Mouse (Mus musculus): ENCODE measurements around the gene Col18a1. TPM values are rescaled to one million over a fixed set of nuclear protein-coding genes. Genes with fewer than 3 reads are reported as not detected.

Gene Col18a1
- polyA plus RNA-seq, 1 experiment = 38.1 TPM

- H3K4me3 ChIP-seq (replicated peaks; ENCODE audit: extremely low read depth, low read depth, low read length) = no peak overlapping the region
- TF ChIP-seq CTCF (IDR thresholded peaks at IDR 0.05; ENCODE audit: insufficient read depth, low read length) (no peak), POLR2A (IDR thresholded peaks at IDR 0.05; ENCODE audit: borderline replicate concordance, extremely low read depth, low read depth, low read length) (no peak)
- H3K4me1 ChIP-seq (ENCODE audit: control insufficient read depth, insufficient read depth, low read length) = no peaks in the 10 kb centered on the region
- WGBS = 31% methylated on average over 1 of the region's 1 CpGs
- no peak for DNase-seq
These were observed 81.8 kb downstream of the Col18a1 start for GRCm38 (mm10) chr10:77084568-77084967.

GRCm38 (mm10) chr10:77082921-77083320 lies 83.4 kb downstream of the Col18a1 start:
- WGBS = 47% methylated on average over 5 of the region's 5 CpGs
- no peak for TF ChIP-seq CTCF (IDR thresholded peaks at IDR 0.05; ENCODE audit: insufficient read depth, low read length)
- Histone ChIP-seq H3K4me1 (ENCODE audit: control insufficient read depth, insufficient read depth, low read length) (no peaks in the 10 kb centered on the region), H3K4me3 (replicated peaks; ENCODE audit: extremely low read depth, low read depth, low read length) (no peak overlapping the region)
- no peak for DNase-seq

GRCm38 (mm10) chr10:77082453-77082852 lies 83.9 kb downstream of the Col18a1 start:
- H3K4me1 ChIP-seq (ENCODE audit: control insufficient read depth, insufficient read depth, low read length) = no peaks in the 10 kb centered on the region
- peak; percentile 68 for DNase-seq
- no peak overlapping the region for H3K4me3 ChIP-seq (replicated peaks; ENCODE audit: extremely low read depth, low read depth, low read length)
- WGBS = 13% methylated on average over 3 of the region's 3 CpGs
- TF ChIP-seq POLR2A (IDR thresholded peaks at IDR 0.05; ENCODE audit: borderline replicate concordance, extremely low read depth, low read depth, low read length) (no peak), CTCF (IDR thresholded peaks at IDR 0.05; ENCODE audit: insufficient read depth, low read length) (peak; percentile 99)

- WGBS = 80% methylated on average over 8 of the region's 8 CpGs
- no peak for DNase-seq
- H3K4me1 ChIP-seq (ENCODE audit: control insufficient read depth, insufficient read depth, low read length) = no peaks in the 10 kb centered on the region
- H3K4me3 ChIP-seq (replicated peaks; ENCODE audit: extremely low read depth, low read depth, low read length) = no peak overlapping the region
- TF ChIP-seq CTCF (IDR thresholded peaks at IDR 0.05; ENCODE audit: insufficient read depth, low read length) = no peak
- no peak for TF ChIP-seq POLR2A (IDR thresholded peaks at IDR 0.05; ENCODE audit: borderline replicate concordance, extremely low read depth, low read depth, low read length)
These were observed 87.4 kb downstream of the Col18a1 start for GRCm38 (mm10) chr10:77078961-77079360.

GRCm38 (mm10) chr10:77078456-77078855 lies 87.9 kb downstream of the Col18a1 start:
- 94% methylated on average over 4 of the region's 4 CpGs for WGBS
- no peak for DNase-seq
- Histone ChIP-seq H3K4me3 (replicated peaks; ENCODE audit: extremely low read depth, low read depth, low read length) (no peak overlapping the region), H3K4me1 (ENCODE audit: control insufficient read depth, insufficient read depth, low read length) (no peaks in the 10 kb centered on the region)
- TF ChIP-seq CTCF (IDR thresholded peaks at IDR 0.05; ENCODE audit: insufficient read depth, low read length) (no peak), POLR2A (IDR thresholded peaks at IDR 0.05; ENCODE audit: borderline replicate concordance, extremely low read depth, low read depth, low read length) (no peak)

GRCm38 (mm10) chr10:77074276-77074974 lies 91.9 kb downstream of the Col18a1 start:
- no peak for DNase-seq
- WGBS = 73% methylated on average over 4 of the region's 4 CpGs
- no peak for TF ChIP-seq POLR2A (IDR thresholded peaks at IDR 0.05; ENCODE audit: borderline replicate concordance, extremely low read depth, low read depth, low read length)
- no peak for TF ChIP-seq CTCF (IDR thresholded peaks at IDR 0.05; ENCODE audit: insufficient read depth, low read length)
- no peaks in the 10 kb centered on the region for H3K4me1 ChIP-seq (ENCODE audit: control insufficient read depth, insufficient read depth, low read length)
- H3K4me3 ChIP-seq (replicated peaks; ENCODE audit: extremely low read depth, low read depth, low read length) = no peak overlapping the region

GRCm38 (mm10) chr10:77070072-77070471 lies 96.3 kb downstream of the Col18a1 start:
- Histone ChIP-seq H3K4me1 (ENCODE audit: control insufficient read depth, insufficient read depth, low read length) (no peaks in the 10 kb centered on the region), H3K4me3 (replicated peaks; ENCODE audit: extremely low read depth, low read depth, low read length) (no peak overlapping the region)
- TF ChIP-seq POLR2A (IDR thresholded peaks at IDR 0.05; ENCODE audit: borderline replicate concordance, extremely low read depth, low read depth, low read length) (no peak), CTCF (IDR thresholded peaks at IDR 0.05; ENCODE audit: insufficient read depth, low read length) (peak; percentile 90)
- WGBS = 52% methylated on average over 4 of the region's 4 CpGs
- DNase-seq = peak; percentile 36

GRCm38 (mm10) chr10:77068469-77068868 lies 97.9 kb downstream of the Col18a1 start:
- no peak for DNase-seq
- Histone ChIP-seq H3K4me1 (ENCODE audit: control insufficient read depth, insufficient read depth, low read length) (no peaks in the 10 kb centered on the region), H3K4me3 (replicated peaks; ENCODE audit: extremely low read depth, low read depth, low read length) (no peak overlapping the region)
- no peak for TF ChIP-seq CTCF (IDR thresholded peaks at IDR 0.05; ENCODE audit: insufficient read depth, low read length)
- TF ChIP-seq POLR2A (IDR thresholded peaks at IDR 0.05; ENCODE audit: borderline replicate concordance, extremely low read depth, low read depth, low read length) = no peak
- 91% methylated on average over 7 of the region's 7 CpGs for WGBS

GRCm38 (mm10) chr10:77064659-77065058 lies 101.7 kb downstream of the Col18a1 start:
- TF ChIP-seq POLR2A (IDR thresholded peaks at IDR 0.05; ENCODE audit: borderline replicate concordance, extremely low read depth, low read depth, low read length) (no peak), CTCF (IDR thresholded peaks at IDR 0.05; ENCODE audit: insufficient read depth, low read length) (no peak)
- H3K4me1 ChIP-seq (ENCODE audit: control insufficient read depth, insufficient read depth, low read length) = no peaks in the 10 kb centered on the region
- DNase-seq = no peak
- no peak overlapping the region for H3K4me3 ChIP-seq (replicated peaks; ENCODE audit: extremely low read depth, low read depth, low read length)

GRCm38 (mm10) chr10:77064239-77064638 lies 102.1 kb downstream of the Col18a1 start:
- Histone ChIP-seq H3K4me3 (replicated peaks; ENCODE audit: extremely low read depth, low read depth, low read length) (no peak overlapping the region), H3K4me1 (ENCODE audit: control insufficient read depth, insufficient read depth, low read length) (no peaks in the 10 kb centered on the region)
- no peak for DNase-seq
- TF ChIP-seq CTCF (IDR thresholded peaks at IDR 0.05; ENCODE audit: insufficient read depth, low read length) (no peak), POLR2A (IDR thresholded peaks at IDR 0.05; ENCODE audit: borderline replicate concordance, extremely low read depth, low read depth, low read length) (no peak)
- 82% methylated on average over 3 of the region's 3 CpGs for WGBS

All from lung, adult 2 months (tissue).